Mouse (Mus musculus): ENCODE measurements around the gene Gbx2. TPM values are rescaled to one million over a fixed set of nuclear protein-coding genes. Genes with fewer than 3 reads are reported as not detected.

Gbx2 gene
- polyA plus RNA-seq, 1 experiment: 2.1 TPM

DNA sequence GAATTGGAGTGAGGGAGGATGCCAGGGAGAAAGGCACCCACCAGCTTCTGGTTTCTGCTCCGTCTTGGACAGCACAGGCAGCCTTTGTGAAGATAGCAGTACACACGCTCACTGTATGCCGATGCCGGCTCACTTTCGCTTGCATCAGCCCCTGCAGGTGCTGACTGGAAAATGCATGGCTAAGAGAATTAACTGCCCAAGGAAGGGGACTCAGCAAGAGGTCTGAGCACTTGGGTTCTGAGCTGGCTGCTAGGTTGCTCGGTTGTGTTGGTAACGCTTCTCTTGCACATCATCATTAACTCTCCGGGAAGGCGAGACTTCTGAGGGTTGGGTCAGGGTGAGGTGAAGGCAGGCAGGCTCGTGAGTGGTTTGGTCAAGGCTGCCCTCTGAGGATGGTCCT, 9.2 kb downstream of the Gbx2 start:
- no peaks in the 10 kb centered on the region for H3K4me1 ChIP-seq (ENCODE audit: control insufficient read depth, insufficient read depth, low read length)
- no peak overlapping the region for H3K27ac ChIP-seq (ENCODE audit: insufficient read depth, low read length)
- H3K27me3 ChIP-seq (ENCODE audit: control insufficient read depth, insufficient read depth, low read length): peaks cover 1% of the 10 kb centered on the region; the same call in 1 of the 2 replicates
- H3K4me3 ChIP-seq (replicated peaks; ENCODE audit: insufficient read depth, low read depth, low read length): no peak overlapping the region
- TF ChIP-seq POLR2A (IDR thresholded peaks at IDR 0.05; ENCODE audit: borderline replicate concordance, insufficient read depth, low read length) (no peak), CTCF (IDR thresholded peaks at IDR 0.05; ENCODE audit: borderline replicate concordance, insufficient read depth, low read depth, low read length) (no peak)
- no peak for DNase-seq
- 4% methylated on average over 10 of the region's 10 CpGs for WGBS

- no peak for DNase-seq
- Histone ChIP-seq H3K4me1 (ENCODE audit: control insufficient read depth, insufficient read depth, low read length) (no peaks in the 10 kb centered on the region), H3K27me3 (ENCODE audit: control insufficient read depth, insufficient read depth, low read length) (peaks cover 1% of the 10 kb centered on the region; the same call in 1 of the 2 replicates), H3K27ac (ENCODE audit: insufficient read depth, low read length) (no peak overlapping the region), H3K4me3 (replicated peaks; ENCODE audit: insufficient read depth, low read depth, low read length) (no peak overlapping the region)
- 88% methylated on average over 6 of the region's 6 CpGs for WGBS
- TF ChIP-seq POLR2A (IDR thresholded peaks at IDR 0.05; ENCODE audit: borderline replicate concordance, insufficient read depth, low read length) (no peak), CTCF (IDR thresholded peaks at IDR 0.05; ENCODE audit: borderline replicate concordance, insufficient read depth, low read depth, low read length) (no peak)
Observed at GRCm38 (mm10) chr1:89919206-89919605, 11.8 kb downstream of the Gbx2 start.

DNA sequence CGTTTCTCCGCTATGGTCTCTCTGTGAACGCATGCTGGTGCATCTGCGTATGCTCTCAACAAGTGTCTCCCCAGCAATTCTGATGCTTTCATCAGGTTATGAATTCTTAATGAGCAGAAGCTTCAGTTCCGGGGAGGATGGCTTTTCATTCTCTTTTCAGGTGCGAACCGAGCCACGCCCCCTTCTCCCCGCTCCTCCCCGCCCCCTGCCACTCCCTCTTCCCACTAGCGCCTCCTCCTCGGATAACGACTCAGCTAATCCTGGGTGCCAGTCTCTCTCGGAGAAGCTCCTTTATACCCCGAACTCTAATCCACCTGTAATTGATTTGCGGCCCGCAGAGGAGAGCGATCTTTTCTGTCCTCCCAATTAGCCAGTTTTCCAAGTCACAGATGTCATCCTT, 12.9 kb downstream of the Gbx2 start:
- 39% methylated on average over 18 of the region's 18 CpGs for WGBS
- no peaks in the 10 kb centered on the region for H3K4me1 ChIP-seq (ENCODE audit: control insufficient read depth, insufficient read depth, low read length)
- H3K27ac ChIP-seq (ENCODE audit: insufficient read depth, low read length): no peak overlapping the region
- no peak for DNase-seq
- H3K4me3 ChIP-seq (replicated peaks; ENCODE audit: insufficient read depth, low read depth, low read length): no peak overlapping the region
- no peak for TF ChIP-seq POLR2A (IDR thresholded peaks at IDR 0.05; ENCODE audit: borderline replicate concordance, insufficient read depth, low read length)
- TF ChIP-seq CTCF (IDR thresholded peaks at IDR 0.05; ENCODE audit: borderline replicate concordance, insufficient read depth, low read depth, low read length): no peak
- peaks cover 1% of the 10 kb centered on the region; the same call in 1 of the 2 replicates for H3K27me3 ChIP-seq (ENCODE audit: control insufficient read depth, insufficient read depth, low read length)

DNA sequence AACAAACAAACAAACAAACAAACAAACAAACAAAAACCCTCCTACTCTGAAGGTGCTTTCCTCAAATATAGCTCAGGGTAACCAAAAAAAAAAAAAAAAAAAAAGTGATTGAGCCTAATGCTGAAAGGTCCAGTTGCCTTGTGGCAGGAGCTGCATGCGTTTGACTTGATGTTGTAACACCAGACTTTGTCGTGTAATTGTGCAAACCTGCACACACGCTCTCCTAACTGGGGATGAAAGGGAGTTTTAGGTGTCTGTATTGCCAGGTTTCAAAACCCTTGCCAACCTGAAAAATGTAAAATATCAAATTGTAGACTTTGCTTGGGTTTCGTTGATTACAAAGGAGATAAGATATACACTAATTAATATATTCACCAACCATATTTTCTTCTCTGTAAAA, 17.4 kb downstream of the Gbx2 start:
- Histone ChIP-seq H3K4me1 (ENCODE audit: control insufficient read depth, insufficient read depth, low read length) (no peaks in the 10 kb centered on the region), H3K27me3 (ENCODE audit: control insufficient read depth, insufficient read depth, low read length) (no peaks in the 10 kb centered on the region; the same call in 1 of the 2 replicates), H3K27ac (ENCODE audit: insufficient read depth, low read length) (no peak overlapping the region), H3K4me3 (replicated peaks; ENCODE audit: insufficient read depth, low read depth, low read length) (no peak overlapping the region)
- TF ChIP-seq CTCF (IDR thresholded peaks at IDR 0.05; ENCODE audit: borderline replicate concordance, insufficient read depth, low read depth, low read length): no peak
- no peak for TF ChIP-seq POLR2A (IDR thresholded peaks at IDR 0.05; ENCODE audit: borderline replicate concordance, insufficient read depth, low read length)
- no peak for DNase-seq
- WGBS: 89% methylated on average over 4 of the region's 4 CpGs

- no peaks in the 10 kb centered on the region; the same call in 1 of the 2 replicates for H3K27me3 ChIP-seq (ENCODE audit: control insufficient read depth, insufficient read depth, low read length)
- DNase-seq: no peak
- TF ChIP-seq CTCF (IDR thresholded peaks at IDR 0.05; ENCODE audit: borderline replicate concordance, insufficient read depth, low read depth, low read length) (no peak), POLR2A (IDR thresholded peaks at IDR 0.05; ENCODE audit: borderline replicate concordance, insufficient read depth, low read length) (no peak)
- H3K27ac ChIP-seq (ENCODE audit: insufficient read depth, low read length): no peak overlapping the region
- 19% methylated on average over 5 of the region's 5 CpGs for WGBS
- no peaks in the 10 kb centered on the region for H3K4me1 ChIP-seq (ENCODE audit: control insufficient read depth, insufficient read depth, low read length)
- no peak overlapping the region for H3K4me3 ChIP-seq (replicated peaks; ENCODE audit: insufficient read depth, low read depth, low read length)
Observed at GRCm38 (mm10) chr1:89912392-89912791, 18.6 kb downstream of the Gbx2 start.

DNA sequence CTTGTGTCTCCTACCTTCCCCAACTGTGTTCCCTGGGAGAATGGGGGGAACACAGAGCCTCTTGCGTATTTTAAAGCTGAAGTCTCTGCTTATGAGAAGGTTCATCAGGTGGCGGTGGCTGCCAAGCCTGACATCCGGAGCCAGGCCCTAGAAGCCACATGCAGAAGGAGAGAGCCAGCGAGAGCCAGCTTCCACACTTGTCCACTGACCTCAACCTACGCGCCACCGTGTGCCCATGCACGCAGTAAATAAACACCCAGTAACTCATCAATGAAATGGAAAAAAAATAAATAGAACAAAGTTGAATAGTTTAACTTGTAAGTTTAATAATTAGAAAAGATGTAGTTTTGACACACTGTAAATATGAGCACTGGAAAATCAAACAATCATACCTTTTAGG, 21.2 kb downstream of the Gbx2 start:
- no peak for TF ChIP-seq CTCF (IDR thresholded peaks at IDR 0.05; ENCODE audit: borderline replicate concordance, insufficient read depth, low read depth, low read length)
- TF ChIP-seq POLR2A (IDR thresholded peaks at IDR 0.05; ENCODE audit: borderline replicate concordance, insufficient read depth, low read length): no peak
- Histone ChIP-seq H3K4me1 (ENCODE audit: control insufficient read depth, insufficient read depth, low read length) (no peaks in the 10 kb centered on the region), H3K27ac (ENCODE audit: insufficient read depth, low read length) (no peak overlapping the region), H3K27me3 (ENCODE audit: control insufficient read depth, insufficient read depth, low read length) (no peaks in the 10 kb centered on the region; the same call in 1 of the 2 replicates), H3K4me3 (replicated peaks; ENCODE audit: insufficient read depth, low read depth, low read length) (no peak overlapping the region)
- DNase-seq: no peak
- WGBS: 57% methylated on average over 8 of the region's 8 CpGs

- no peak for TF ChIP-seq POLR2A (IDR thresholded peaks at IDR 0.05; ENCODE audit: borderline replicate concordance, insufficient read depth, low read length)
- no peak for TF ChIP-seq CTCF (IDR thresholded peaks at IDR 0.05; ENCODE audit: borderline replicate concordance, insufficient read depth, low read depth, low read length)
- H3K4me3 ChIP-seq (replicated peaks; ENCODE audit: insufficient read depth, low read depth, low read length): no peak overlapping the region
- H3K27ac ChIP-seq (ENCODE audit: insufficient read depth, low read length): no peak overlapping the region
- H3K4me1 ChIP-seq (ENCODE audit: control insufficient read depth, insufficient read depth, low read length): no peaks in the 10 kb centered on the region
- no peak for DNase-seq
- no peaks in the 10 kb centered on the region for H3K27me3 ChIP-seq (ENCODE audit: control insufficient read depth, insufficient read depth, low read length)
- WGBS: 90% methylated on average over 1 of the region's 1 CpGs
Observed at GRCm38 (mm10) chr1:89902641-89903040, 28.3 kb downstream of the Gbx2 start.

DNA sequence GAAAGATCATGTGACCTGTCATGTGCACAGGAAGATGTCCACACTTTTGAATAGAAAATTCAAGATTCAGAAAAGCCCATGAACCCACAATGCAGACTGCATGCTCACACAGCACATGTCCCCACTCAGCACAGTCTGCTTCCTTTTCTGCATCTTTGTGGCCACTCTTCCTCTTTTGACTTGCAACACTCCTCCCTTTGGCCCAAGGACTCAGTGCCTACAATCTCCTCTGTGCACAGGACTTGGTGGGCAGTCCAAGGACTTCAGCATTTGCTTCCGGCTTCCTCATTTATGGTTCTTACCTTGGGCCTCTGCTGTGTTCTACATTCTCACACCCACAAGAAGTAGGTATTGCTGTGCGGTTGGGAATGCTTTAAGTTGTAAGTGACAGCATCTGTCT, 28.7 kb downstream of the Gbx2 start:
- TF ChIP-seq CTCF (IDR thresholded peaks at IDR 0.05; ENCODE audit: borderline replicate concordance, insufficient read depth, low read depth, low read length) (no peak), POLR2A (IDR thresholded peaks at IDR 0.05; ENCODE audit: borderline replicate concordance, insufficient read depth, low read length) (no peak)
- Histone ChIP-seq H3K27me3 (ENCODE audit: control insufficient read depth, insufficient read depth, low read length) (no peaks in the 10 kb centered on the region), H3K4me1 (ENCODE audit: control insufficient read depth, insufficient read depth, low read length) (no peaks in the 10 kb centered on the region), H3K27ac (ENCODE audit: insufficient read depth, low read length) (no peak overlapping the region), H3K4me3 (replicated peaks; ENCODE audit: insufficient read depth, low read depth, low read length) (no peak overlapping the region)
- DNase-seq: no peak
- 94% methylated on average over 2 of the region's 2 CpGs for WGBS
